Mouse (Mus musculus) kidney, embryonic 15.5 days (tissue): ENCODE results near the gene 2010300C02Rik. TPM values are rescaled to one million over a fixed set of nuclear protein-coding genes. Genes with fewer than 3 reads are reported as not detected.
A peak's percentile ranks its signal among the peaks of the same experiment; 100 is the strongest.
"Not testable (repeated sequence)": the region's sequence is repeated elsewhere in the genome, so short reads cannot be mapped to it uniquely, and the experiment has no call there.

Experiments
- ATAC-seq: fragments of 200-750 bp; cut with Nextera tagmentation; replicated peaks from 2 replicates; pipeline ENCODE4 v1.8.0; 2017; ENCODE audit warnings: moderate TSS enrichment; ENCODE audit not compliant: low FRiP score
- H3K27ac ChIP-seq: fragments of 300-500 bp; sonication (generic); 2 replicates; pipeline ENCODE4 v1.5.1; 2015; ENCODE audit warnings: mild to moderate bottlenecking, inconsistent platforms
- H3K27me3 ChIP-seq: fragments of 300-500 bp; sonication (generic); 2 replicates; pipeline ENCODE4 v1.6.1; 2015; ENCODE audit warnings: inconsistent platforms
- H3K36me3 ChIP-seq: fragments of 300-500 bp; sonication (generic); 2 replicates; pipeline ENCODE4 v1.6.1; 2015; ENCODE audit warnings: inconsistent platforms
- H3K4me1 ChIP-seq: fragments of 300-500 bp; sonication (generic); 2 replicates; pipeline ENCODE4 v1.6.1; 2015; ENCODE audit warnings: inconsistent platforms
- H3K4me2 ChIP-seq: fragments of 300-500 bp; sonication (generic); 2 replicates; pipeline ENCODE4 v1.6.1; 2015; ENCODE audit warnings: moderate library complexity, mild to moderate bottlenecking, inconsistent platforms
- H3K4me3 ChIP-seq: fragments of 300-500 bp; sonication (generic); replicated peaks from 2 replicates; pipeline ENCODE4 v1.5.1; 2015; ENCODE audit warnings: mild to moderate bottlenecking, inconsistent platforms
- H3K9ac ChIP-seq: fragments of 300-500 bp; sonication (generic); 2 replicates; pipeline ENCODE4 v1.6.1; 2015; ENCODE audit warnings: mild to moderate bottlenecking, inconsistent platforms
- H3K9me3 ChIP-seq: fragments of 300-500 bp; sonication (generic); replicated peaks from 2 replicates; pipeline ENCODE4 v1.6.1; 2016; ENCODE audit warnings: inconsistent platforms
- WGBS: fragments of 180-500 bp; shearing (Covaris S2); methylation state at CpG from one replicate; pipeline ENCODE4 v1.1.7; 2015; ENCODE audit warnings: mixed read lengths; 5-methylcytosine and 5-hydroxymethylcytosine counted together
- polyA plus RNA-seq: library from polyadenylated mRNA; unstranded; fragments of >200 nt; fragmentation: Nextera tagmentation; extraction: Ambion mirVana; gene quantifications from 2 replicates; pipeline ENCODE4 v1.2.1, GENCODE M21; 2015

The 2010300C02Rik gene
- polyA plus RNA-seq, 1 experiment from 2014 or later = 2.2 TPM

DNA sequence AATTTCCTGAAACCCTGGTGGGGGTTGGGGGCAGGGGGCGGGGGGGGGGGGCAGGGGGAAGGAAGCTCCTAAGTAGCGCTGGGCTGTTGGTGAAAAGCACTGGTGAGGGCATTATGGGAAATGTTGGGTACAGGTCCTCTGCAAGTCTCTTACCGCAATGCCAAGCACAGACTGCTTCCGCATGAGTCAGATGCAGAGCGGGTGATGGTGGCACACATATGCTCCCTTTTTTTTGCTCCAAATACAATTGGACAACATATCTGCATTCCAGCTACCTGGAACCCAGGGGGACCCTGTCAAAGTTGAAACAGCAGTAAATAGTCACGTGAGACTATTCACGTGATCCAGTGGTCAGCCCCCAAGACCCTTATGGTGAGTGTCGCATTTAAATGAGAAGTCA, 7.3 kb upstream of the 2010300C02Rik start:
- H3K4me1 ChIP-seq = no peaks in the 10 kb centered on the region
- H3K36me3 ChIP-seq = no peaks in the 10 kb centered on the region
- H3K4me2 ChIP-seq = no peak overlapping the region
- no peak overlapping the region for H3K4me3 ChIP-seq
- 81% methylated on average over 8 of the region's 8 CpGs for WGBS
- no peaks in the 10 kb centered on the region; the same call in 1 of the 2 replicates for H3K27me3 ChIP-seq
- no peak overlapping the region for H3K9ac ChIP-seq
- H3K27ac ChIP-seq = no peak overlapping the region
- H3K9me3 ChIP-seq = no peaks in the 10 kb centered on the region
- no peak for ATAC-seq

DNA sequence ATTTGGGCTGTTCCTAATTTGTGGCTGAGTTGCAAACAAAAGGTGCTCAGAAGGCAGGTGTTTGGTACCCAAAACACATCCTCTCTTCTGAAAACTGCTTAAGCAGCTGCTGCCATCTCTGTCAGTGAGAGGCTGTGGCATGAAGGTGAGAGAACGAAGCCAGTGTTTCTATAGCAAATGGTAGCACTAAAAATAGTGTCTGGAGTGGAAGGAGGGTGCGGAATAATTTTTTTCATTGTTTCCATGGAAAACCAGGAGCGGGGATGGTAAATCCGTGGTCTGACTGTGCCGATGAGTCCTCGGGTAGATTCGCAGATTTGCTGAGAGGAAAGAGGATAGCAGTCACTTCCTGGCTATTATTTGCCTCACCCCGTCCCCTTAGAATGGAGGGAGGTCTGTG, 6.5 kb upstream of the 2010300C02Rik start:
- H3K9ac ChIP-seq = no peak overlapping the region
- H3K4me2 ChIP-seq = no peak overlapping the region
- no peak for ATAC-seq
- H3K9me3 ChIP-seq = no peaks in the 10 kb centered on the region
- H3K4me1 ChIP-seq = no peaks in the 10 kb centered on the region
- H3K36me3 ChIP-seq = no peaks in the 10 kb centered on the region
- 78% methylated on average over 8 of the region's 8 CpGs for WGBS
- no peak overlapping the region for H3K4me3 ChIP-seq
- H3K27me3 ChIP-seq = peaks cover 4% of the 10 kb centered on the region; the same call in 1 of the 2 replicates
- H3K27ac ChIP-seq = no peak overlapping the region

DNA sequence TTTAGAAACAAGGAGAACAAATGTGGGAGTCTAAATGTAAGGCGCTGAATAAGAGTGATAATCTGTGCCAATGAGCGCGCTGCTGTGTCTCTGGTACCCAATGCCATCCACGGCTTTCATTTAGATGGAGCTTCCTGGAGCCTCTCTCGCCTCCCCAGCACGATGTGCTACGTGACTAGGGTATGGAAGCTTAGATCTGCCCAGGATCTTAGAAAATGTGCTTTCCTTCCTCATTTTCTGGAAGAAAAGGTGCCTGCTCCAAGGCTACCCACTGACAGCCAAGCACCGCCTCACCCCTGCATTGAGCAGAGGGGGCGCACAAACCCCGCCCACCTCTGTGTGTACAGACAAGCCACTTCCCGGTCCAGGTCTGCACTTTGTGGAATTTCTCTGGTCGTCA, 6.0 kb upstream of the 2010300C02Rik start:
- Histone ChIP-seq H3K36me3 (no peaks in the 10 kb centered on the region), H3K9me3 (no peaks in the 10 kb centered on the region), H3K27me3 (peaks cover 8% of the 10 kb centered on the region), H3K4me3 (no peak overlapping the region), H3K9ac (no peak overlapping the region), H3K4me1 (no peaks in the 10 kb centered on the region), H3K27ac (no peak overlapping the region), H3K4me2 (no peak overlapping the region)
- ATAC-seq = no peak
- WGBS = 71% methylated on average over 12 of the region's 12 CpGs

DNA sequence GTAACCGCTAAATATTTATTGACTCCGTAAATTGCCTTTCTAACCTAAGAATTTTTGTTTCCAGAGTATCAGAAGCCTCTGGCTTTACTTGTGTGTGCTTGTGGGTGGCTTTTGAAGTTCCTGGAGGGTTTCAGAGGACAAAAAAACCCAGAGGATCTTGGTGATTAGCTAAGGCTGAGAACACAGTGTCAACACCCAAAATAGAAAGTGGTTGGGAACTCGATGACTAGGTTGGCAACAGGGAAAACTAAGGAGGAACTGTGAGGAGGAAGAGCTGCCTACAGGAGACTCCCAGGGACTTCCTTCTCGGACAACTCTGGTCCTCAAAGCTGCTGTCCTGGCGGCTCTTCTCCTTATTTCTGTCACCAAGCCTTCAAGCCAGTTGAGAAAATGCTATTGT, 1.2 kb upstream of the 2010300C02Rik start:
- H3K27me3 ChIP-seq = peaks cover 21% of the 10 kb centered on the region
- H3K4me2 ChIP-seq = no peak overlapping the region
- no peak for ATAC-seq
- no peaks in the 10 kb centered on the region for H3K36me3 ChIP-seq
- H3K27ac ChIP-seq = no peak overlapping the region
- H3K4me1 ChIP-seq = peaks cover 12% of the 10 kb centered on the region
- 84% methylated on average over 5 of the region's 5 CpGs for WGBS
- no peak overlapping the region for H3K4me3 ChIP-seq
- no peak overlapping the region for H3K9ac ChIP-seq
- no peaks in the 10 kb centered on the region for H3K9me3 ChIP-seq

DNA sequence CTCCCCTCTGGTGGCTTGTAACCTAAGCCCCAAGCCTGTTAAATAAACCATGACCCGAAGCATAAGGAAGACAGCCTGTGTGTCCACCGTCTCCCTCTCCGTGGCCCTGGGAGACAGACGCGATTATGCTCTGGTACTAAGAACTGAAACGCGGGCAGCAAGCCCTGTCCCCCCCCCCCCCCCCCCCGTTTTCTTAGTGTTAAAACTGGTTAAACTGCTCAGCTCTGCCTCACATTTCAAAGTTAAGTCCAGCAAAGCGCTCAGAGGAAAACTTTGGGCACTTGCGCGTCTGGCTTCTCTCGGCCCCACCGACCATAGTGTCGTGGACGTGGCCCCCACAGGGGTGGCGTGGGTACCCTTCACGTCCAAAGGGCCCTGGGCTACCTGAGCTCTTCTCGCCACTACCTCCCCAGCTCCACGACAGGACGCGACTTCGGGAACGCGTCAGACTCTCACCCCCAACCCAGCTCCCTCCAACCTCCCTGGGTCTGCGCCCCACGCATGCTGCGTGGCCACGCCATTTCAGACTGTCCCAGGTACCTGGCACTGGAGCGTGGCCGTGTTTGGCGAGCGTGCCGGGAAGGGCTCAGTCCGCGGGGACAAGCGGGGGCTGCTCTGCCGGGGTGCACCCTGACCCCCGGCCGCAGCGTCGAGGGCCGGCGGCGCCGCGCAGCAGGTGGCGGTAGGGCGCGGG, 708 bp downstream of the 2010300C02Rik start:
- H3K9me3 ChIP-seq = no peaks in the 10 kb centered on the region
- 2% methylated on average over 46 of the region's 49 CpGs for WGBS
- ATAC-seq = peak; percentile 79
- H3K4me3 ChIP-seq = peak overlapping the region; percentile 63
- H3K9ac ChIP-seq = peak overlapping the region; percentile 55
- H3K27me3 ChIP-seq = peaks cover 21% of the 10 kb centered on the region
- peaks cover 12% of the 10 kb centered on the region for H3K4me1 ChIP-seq
- H3K27ac ChIP-seq = no peak overlapping the region
- no peaks in the 10 kb centered on the region for H3K36me3 ChIP-seq
- peak overlapping the region; percentile 96 for H3K4me2 ChIP-seq

DNA sequence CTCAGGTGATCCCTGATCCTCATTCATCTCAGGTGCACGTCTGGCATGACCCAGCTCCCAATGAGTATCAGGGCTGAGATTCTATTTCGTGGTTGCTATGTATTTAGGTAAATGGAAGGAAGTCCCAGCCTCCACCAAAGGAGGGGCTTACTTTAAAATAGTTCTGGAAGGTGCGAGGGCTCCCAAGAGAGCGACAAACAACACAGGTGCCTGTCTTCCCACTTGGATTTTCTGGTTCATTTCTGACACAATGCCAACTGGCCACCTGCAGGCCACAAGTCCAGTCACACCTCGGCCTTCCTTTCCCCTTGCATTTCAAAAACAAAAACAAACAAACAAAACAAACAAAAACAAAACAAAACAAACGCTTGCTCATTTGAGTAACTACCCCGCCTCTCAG, 1.4 kb downstream of the 2010300C02Rik start:
- H3K9me3 ChIP-seq = no peaks in the 10 kb centered on the region
- H3K27ac ChIP-seq = no peak overlapping the region
- ATAC-seq = no peak
- 50% methylated on average over 7 of the region's 7 CpGs for WGBS
- H3K4me3 ChIP-seq = no peak overlapping the region
- H3K4me1 ChIP-seq = peaks cover 12% of the 10 kb centered on the region
- no peaks in the 10 kb centered on the region for H3K36me3 ChIP-seq
- peaks cover 21% of the 10 kb centered on the region for H3K27me3 ChIP-seq
- no peak overlapping the region for H3K9ac ChIP-seq
- H3K4me2 ChIP-seq = peak overlapping the region; percentile 96; the same call in 1 of the 2 replicates

DNA sequence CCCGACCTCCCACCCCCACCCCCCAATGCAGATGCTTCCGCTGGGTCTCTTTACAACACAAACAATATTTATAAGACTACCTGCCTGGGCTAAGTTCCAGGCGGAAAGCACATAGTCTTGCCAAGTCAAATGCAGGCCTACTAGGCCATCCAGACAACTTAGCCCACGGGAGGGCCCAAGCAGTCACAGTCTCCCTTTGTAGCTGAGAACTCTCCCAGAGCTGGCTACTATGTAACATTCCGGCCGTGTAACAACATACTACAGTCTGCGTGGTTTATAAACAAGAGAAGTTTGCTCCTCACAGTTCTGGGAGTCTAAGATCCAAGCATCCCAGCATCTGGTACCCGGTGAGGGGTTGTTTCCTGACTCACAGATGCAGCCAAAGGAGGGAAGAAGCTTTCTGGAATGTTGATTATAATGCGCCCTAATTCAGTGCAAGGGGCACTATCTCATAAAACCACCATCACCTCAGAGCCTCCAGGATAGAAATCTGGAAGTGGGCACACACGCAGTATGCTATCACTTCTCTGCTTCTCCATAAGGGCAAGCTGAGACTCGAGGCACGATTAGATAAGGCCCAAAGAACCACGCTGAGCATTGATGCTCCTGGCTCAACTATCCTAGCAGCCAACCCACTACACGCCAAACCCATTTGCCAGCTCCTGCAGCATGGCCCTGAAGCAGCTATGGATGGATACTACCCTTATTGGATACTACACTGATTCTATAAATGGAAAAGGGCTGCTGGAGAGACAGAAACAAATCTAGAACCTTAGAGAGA, 2.3 kb downstream of the 2010300C02Rik start:
- H3K36me3 ChIP-seq = no peaks in the 10 kb centered on the region
- H3K4me3 ChIP-seq = no peak overlapping the region
- no peak overlapping the region for H3K4me2 ChIP-seq
- no peaks in the 10 kb centered on the region for H3K9me3 ChIP-seq
- no peak overlapping the region for H3K27ac ChIP-seq
- 79% methylated on average over 14 of the region's 14 CpGs for WGBS
- H3K9ac ChIP-seq = no peak overlapping the region
- no peak for ATAC-seq
- H3K27me3 ChIP-seq = peaks cover 21% of the 10 kb centered on the region
- peaks cover 12% of the 10 kb centered on the region for H3K4me1 ChIP-seq

DNA sequence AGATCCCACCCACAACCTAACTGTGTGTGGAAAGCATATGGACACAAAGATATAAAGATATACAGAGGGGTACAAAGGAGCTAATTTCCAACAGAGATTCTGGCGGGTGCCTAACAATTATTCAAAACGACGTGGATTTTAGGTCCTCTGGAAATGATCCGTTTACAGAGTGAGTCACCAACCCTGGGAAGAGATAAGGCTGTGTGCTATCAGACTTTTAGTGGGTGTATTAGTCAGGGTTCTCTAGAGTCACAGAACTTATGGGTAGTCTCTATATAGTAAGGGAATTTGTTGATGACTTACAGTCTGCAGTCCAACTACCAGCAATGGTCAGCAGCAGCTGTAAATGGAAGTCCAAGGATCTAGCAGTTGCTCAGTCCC, 7.5 kb downstream of the 2010300C02Rik start:
- H3K4me3 ChIP-seq, H3K9ac ChIP-seq, H3K27ac ChIP-seq, H3K4me2 ChIP-seq, H3K27me3 ChIP-seq, ATAC-seq, H3K4me1 ChIP-seq, H3K36me3 ChIP-seq, H3K9me3 ChIP-seq: not testable (repeated sequence)
- WGBS = 72% methylated on average over 4 of the region's 4 CpGs

DNA sequence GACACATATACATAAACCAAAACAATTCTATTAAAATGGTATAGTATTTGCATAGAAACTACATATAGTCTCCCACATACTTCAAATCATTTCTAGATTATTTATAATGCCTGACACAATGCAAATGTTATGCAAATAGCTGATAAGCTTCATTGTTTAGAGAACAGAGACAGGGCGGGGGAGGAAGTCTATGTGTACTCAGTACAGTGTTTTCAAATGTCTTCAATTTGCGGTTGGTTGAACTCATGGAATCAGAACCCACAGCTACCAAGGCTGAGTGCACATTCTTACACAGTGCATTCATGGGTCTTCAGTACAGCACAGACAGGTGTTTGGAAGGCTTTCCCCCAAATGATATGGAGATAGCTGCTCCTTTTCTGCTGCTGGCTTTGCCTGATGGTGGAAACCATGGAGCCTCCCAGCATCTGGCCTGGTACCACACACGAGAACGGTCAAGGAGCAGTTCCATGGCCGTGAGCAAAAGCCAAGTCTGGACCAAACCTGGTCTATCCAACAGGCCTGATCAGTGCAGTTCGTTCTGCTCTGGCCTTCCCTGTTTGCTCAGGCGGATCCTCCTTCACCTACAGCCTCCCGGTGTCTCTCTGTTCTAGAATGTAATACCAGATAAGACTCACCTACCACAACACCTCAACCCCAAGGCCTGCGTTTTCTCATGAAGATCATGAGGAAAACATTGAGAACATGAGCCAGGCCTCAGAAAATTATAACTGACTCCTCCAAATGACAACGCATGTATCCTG, 8.1 kb downstream of the 2010300C02Rik start:
- 77% methylated on average over 10 of the region's 10 CpGs for WGBS
- Histone ChIP-seq H3K9ac (no peak overlapping the region), H3K27me3 (no peaks in the 10 kb centered on the region), H3K9me3 (no peaks in the 10 kb centered on the region), H3K4me2 (no peak overlapping the region), H3K36me3 (no peaks in the 10 kb centered on the region), H3K4me3 (no peak overlapping the region), H3K4me1 (no peaks in the 10 kb centered on the region), H3K27ac (no peak overlapping the region)
- no peak for ATAC-seq

DNA sequence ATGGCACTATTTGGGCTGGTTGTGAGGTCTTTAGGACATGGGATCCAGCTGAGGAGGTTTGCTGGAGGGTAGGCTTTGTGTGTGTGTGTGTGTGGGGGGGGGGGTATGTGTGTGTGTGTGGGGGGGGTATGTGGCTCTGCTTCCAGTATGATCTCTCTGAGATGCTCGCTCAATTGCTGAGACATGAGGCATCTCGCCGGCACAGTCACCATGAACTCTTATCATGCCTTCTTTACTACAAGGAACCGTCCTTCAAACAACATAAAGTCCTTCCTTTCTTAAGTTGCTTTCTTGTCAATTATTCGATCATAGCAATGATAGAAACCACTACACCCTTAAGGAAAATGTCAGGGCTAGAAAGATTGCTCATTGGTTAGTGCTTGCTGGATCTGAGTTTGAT, 8.8 kb downstream of the 2010300C02Rik start:
- 93% methylated on average over 5 of the region's 5 CpGs for WGBS

DNA sequence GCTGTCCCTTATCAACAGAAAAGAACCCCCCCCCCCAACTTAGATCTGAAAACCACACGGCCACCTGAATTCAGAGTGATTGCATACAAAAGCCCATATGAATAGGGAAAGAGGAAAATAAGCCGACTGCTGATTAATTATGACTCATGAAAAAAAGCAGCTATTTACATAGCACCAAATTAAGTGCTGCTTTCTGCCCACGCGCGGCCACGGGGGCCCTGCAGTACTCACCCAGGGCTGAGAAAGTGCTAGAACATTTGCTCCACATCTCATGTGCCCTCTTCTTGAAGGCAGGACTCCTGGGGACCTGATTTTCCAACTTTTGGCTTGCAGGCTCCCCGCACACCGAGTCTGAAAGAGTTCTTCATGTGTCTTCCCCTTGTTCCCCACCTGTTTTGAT, 10.1 kb downstream of the 2010300C02Rik start:
- Histone ChIP-seq H3K4me2 (no peak overlapping the region), H3K36me3 (no peaks in the 10 kb centered on the region), H3K9me3 (no peaks in the 10 kb centered on the region), H3K9ac (no peak overlapping the region), H3K4me1 (no peaks in the 10 kb centered on the region), H3K4me3 (no peak overlapping the region), H3K27ac (no peak overlapping the region), H3K27me3 (no peaks in the 10 kb centered on the region)
- ATAC-seq = no peak
- 74% methylated on average over 8 of the region's 8 CpGs for WGBS

More for the DNA sequence above, 8.8 kb downstream of the 2010300C02Rik start:
- Histone ChIP-seq H3K9me3 (no peaks in the 10 kb centered on the region), H3K4me1 (no peaks in the 10 kb centered on the region), H3K27ac (no peak overlapping the region), H3K9ac (no peak overlapping the region), H3K4me2 (no peak overlapping the region), H3K36me3 (no peaks in the 10 kb centered on the region), H3K27me3 (no peaks in the 10 kb centered on the region), H3K4me3 (no peak overlapping the region)
- ATAC-seq = no peak
